Mouse (Mus musculus): ENCODE data around the gene Fbxo41. TPM values are rescaled to one million over a fixed set of nuclear protein-coding genes. Genes with fewer than 3 reads are reported as not detected.

Fbxo41 gene
- total and polyA plus RNA-seq, 2 experiments from 2014 or later = 0.11 TPM; not detected in 1

DNA sequence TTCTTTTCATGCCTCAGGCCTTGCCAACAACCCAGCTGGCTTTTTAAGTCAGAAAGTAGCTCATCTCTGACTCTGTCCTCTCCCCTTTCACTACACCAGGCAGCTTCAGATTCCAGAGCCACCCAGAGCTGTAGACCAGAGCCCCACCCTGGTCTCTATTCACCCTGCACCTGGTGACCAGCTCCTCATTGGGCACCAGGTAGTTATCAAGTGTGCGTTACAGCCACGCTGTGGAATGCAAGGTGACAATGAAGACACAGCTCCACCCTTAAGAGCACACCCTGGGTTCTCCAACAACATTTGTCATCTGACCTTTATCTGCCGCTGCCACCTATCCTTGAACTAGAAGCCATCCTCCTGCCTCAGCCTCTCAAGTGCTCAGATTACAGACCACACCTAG lies 27.2 kb downstream of the Fbxo41 start:
- no peak overlapping the region for H3K27ac ChIP-seq (ENCODE audit: low read depth)
- H3K27me3 ChIP-seq (ENCODE audit: control insufficient read depth, insufficient read depth, low read length) = peaks cover 19% of the 10 kb centered on the region
- H3K9ac ChIP-seq (replicated peaks; ENCODE audit: low read depth, low read length) = no peak overlapping the region
- H3K4me2 ChIP-seq (ENCODE audit: low read depth, low read length) = no peak overlapping the region
- no peak overlapping the region for H3K4me3 ChIP-seq (ENCODE audit: low read depth, low read length)
- H3K36me3 ChIP-seq (replicated peaks; ENCODE audit: control insufficient read depth, insufficient read depth, low read length) = no peaks in the 10 kb centered on the region
- DNase-seq (ENCODE audit: low spot score) = no peak
- TF ChIP-seq EP300 (IDR thresholded peaks at IDR 0.05; ENCODE audit: low read depth) = no peak
- no peak for TF ChIP-seq CTCF (IDR thresholded peaks at IDR 0.05; ENCODE audit: low read depth)
- ATAC-seq (ENCODE audit: insufficient read depth, low read depth) = no peak
- no peaks in the 10 kb centered on the region for H3K4me1 ChIP-seq (ENCODE audit: control insufficient read depth, insufficient read depth)
- WGBS = 81% methylated on average over 3 of the region's 3 CpGs
- H3K9me3 ChIP-seq (replicated peaks; ENCODE audit: control insufficient read depth, low read length) = no peaks in the 10 kb centered on the region

DNA sequence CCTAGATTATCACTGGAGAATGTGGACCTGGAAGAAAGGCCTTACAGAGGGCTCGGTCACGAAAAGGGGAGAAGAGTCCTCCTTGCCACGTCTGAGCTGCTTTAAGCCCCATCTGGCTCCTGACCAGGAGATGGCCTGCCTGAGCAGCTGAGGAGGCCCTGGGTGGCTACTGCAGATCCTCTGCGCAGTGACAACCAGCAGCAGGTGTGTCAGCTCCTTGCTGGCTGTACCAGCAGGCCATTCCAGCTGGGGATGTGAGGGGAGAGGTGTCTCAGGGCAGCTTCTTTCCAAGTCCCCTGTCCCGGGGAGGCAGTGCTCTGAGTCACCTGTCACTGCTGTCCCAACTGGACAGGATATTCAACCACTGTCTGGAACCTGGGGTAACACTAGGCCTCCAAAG lies 30.3 kb downstream of the Fbxo41 start:
- no peak overlapping the region for H3K4me2 ChIP-seq (ENCODE audit: low read depth, low read length)
- H3K27ac ChIP-seq (ENCODE audit: low read depth) = no peak overlapping the region
- H3K9ac ChIP-seq (replicated peaks; ENCODE audit: low read depth, low read length) = no peak overlapping the region
- no peaks in the 10 kb centered on the region for H3K9me3 ChIP-seq (replicated peaks; ENCODE audit: control insufficient read depth, low read length)
- DNase-seq (ENCODE audit: low spot score) (no peak), ATAC-seq (ENCODE audit: insufficient read depth, low read depth) (no peak)
- TF ChIP-seq CTCF (IDR thresholded peaks at IDR 0.05; ENCODE audit: low read depth) (no peak), EP300 (IDR thresholded peaks at IDR 0.05; ENCODE audit: low read depth) (no peak)
- WGBS = 62% methylated on average over 5 of the region's 5 CpGs
- no peak overlapping the region for H3K4me3 ChIP-seq (ENCODE audit: low read depth, low read length)
- no peaks in the 10 kb centered on the region for H3K4me1 ChIP-seq (ENCODE audit: control insufficient read depth, insufficient read depth)
- H3K36me3 ChIP-seq (replicated peaks; ENCODE audit: control insufficient read depth, insufficient read depth, low read length) = peaks cover 19% of the 10 kb centered on the region
- peaks cover 3% of the 10 kb centered on the region for H3K27me3 ChIP-seq (ENCODE audit: control insufficient read depth, insufficient read depth, low read length)

DNA sequence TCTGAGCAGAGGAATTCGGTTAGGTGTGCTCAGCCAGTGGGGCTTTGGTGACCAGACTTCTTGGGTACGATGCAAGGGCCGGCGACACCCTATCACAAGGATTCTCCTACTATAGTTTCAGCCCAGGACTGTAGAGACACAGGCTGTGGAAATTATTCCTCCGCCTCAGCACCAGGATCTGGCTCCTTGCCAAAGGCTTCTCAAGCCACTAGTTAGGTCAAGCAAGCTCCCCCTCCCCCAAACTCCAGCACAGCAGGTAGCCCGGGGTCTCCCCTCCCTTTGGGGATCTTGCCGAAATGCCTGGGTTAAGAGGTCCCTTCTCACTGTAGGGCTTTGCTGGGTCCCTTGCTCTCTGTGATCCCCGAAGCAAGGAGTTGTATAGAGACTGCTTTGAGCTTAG lies 30.8 kb downstream of the Fbxo41 start:
- WGBS = 54% methylated on average over 8 of the region's 8 CpGs
- no peak overlapping the region for H3K9ac ChIP-seq (replicated peaks; ENCODE audit: low read depth, low read length)
- H3K4me3 ChIP-seq (ENCODE audit: low read depth, low read length) = no peak overlapping the region
- H3K4me1 ChIP-seq (ENCODE audit: control insufficient read depth, insufficient read depth) = no peaks in the 10 kb centered on the region
- ATAC-seq (ENCODE audit: insufficient read depth, low read depth) = no peak
- no peak overlapping the region for H3K27ac ChIP-seq (ENCODE audit: low read depth)
- no peak for DNase-seq (ENCODE audit: low spot score)
- TF ChIP-seq CTCF (IDR thresholded peaks at IDR 0.05; ENCODE audit: low read depth) (no peak), EP300 (IDR thresholded peaks at IDR 0.05; ENCODE audit: low read depth) (no peak)
- H3K4me2 ChIP-seq (ENCODE audit: low read depth, low read length) = no peak overlapping the region
- H3K9me3 ChIP-seq (replicated peaks; ENCODE audit: control insufficient read depth, low read length) = no peaks in the 10 kb centered on the region
- peaks cover 25% of the 10 kb centered on the region for H3K36me3 ChIP-seq (replicated peaks; ENCODE audit: control insufficient read depth, insufficient read depth, low read length)
- no peaks in the 10 kb centered on the region for H3K27me3 ChIP-seq (ENCODE audit: control insufficient read depth, insufficient read depth, low read length)

DNA sequence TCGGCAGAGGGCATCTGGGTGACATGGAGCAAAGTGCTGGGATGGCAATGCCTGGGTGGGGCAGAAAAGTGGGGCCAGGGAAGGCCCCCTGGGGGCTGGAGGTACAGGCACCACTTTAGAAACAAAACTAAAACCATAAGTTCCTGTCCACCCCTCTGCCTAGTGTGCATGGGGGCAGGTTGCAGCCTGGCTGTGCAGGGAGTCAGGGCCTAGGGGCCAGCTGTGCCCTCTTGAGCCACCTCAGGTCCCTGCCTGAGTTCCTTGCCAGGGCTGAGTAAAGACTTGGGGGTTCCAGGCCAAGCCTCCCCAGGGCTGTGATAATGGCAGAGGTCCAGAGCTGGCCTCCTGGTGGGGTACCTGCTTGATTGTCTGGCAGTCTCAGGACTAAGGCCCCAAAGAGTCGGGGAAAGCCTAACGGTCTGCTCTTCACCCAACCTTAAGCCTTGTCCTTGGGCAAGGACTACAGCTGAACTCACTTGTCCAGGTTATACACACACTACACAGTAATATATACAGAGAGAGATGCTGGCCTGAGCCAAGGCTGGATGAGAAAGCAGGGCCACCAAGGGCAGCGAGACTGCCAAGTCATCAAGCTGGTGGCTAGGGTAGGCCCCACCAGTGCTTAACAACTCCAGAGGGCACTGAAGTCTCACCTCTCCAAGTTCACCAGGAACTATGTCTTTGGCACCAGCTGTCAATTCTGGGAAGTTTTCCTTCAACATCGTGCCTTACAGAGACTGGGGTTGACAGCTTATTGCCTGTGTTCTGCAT lies 32.9 kb downstream of the Fbxo41 start:
- Histone ChIP-seq H3K9ac (replicated peaks; ENCODE audit: low read depth, low read length) (no peak overlapping the region), H3K27ac (ENCODE audit: low read depth) (no peak overlapping the region), H3K27me3 (ENCODE audit: control insufficient read depth, insufficient read depth, low read length) (no peaks in the 10 kb centered on the region), H3K36me3 (replicated peaks; ENCODE audit: control insufficient read depth, insufficient read depth, low read length) (peaks cover 46% of the 10 kb centered on the region), H3K4me1 (ENCODE audit: control insufficient read depth, insufficient read depth) (no peaks in the 10 kb centered on the region), H3K4me3 (ENCODE audit: low read depth, low read length) (no peak overlapping the region), H3K4me2 (ENCODE audit: low read depth, low read length) (no peak overlapping the region), H3K9me3 (replicated peaks; ENCODE audit: control insufficient read depth, low read length) (no peaks in the 10 kb centered on the region)
- TF ChIP-seq CTCF (IDR thresholded peaks at IDR 0.05; ENCODE audit: low read depth) (no peak), EP300 (IDR thresholded peaks at IDR 0.05; ENCODE audit: low read depth) (no peak)
- 63% methylated on average over 5 of the region's 5 CpGs for WGBS
- DNase-seq (ENCODE audit: low spot score) (no peak), ATAC-seq (ENCODE audit: insufficient read depth, low read depth) (no peak)

DNA sequence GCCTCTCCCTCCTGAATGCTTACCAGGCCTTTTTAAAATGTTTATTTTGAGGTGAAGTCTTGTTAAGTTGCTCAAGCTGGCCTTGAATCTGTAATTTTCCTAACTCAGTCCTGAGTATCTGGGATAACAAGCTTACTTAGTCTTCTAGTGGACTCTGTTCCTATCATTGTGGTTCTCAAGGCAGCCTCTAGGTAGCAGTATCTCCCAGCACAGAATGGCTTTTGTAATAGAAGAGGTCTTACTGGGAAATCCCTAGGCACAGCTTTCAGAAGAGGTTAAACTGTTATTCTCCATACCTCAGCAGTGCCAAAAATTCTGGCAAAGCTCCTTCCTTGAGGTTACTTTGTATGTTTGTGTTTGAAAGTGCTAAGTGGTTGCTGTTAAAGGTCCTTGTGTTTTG lies 37.4 kb downstream of the Fbxo41 start:
- Histone ChIP-seq H3K4me1 (ENCODE audit: control insufficient read depth, insufficient read depth) (no peaks in the 10 kb centered on the region), H3K36me3 (replicated peaks; ENCODE audit: control insufficient read depth, insufficient read depth, low read length) (peaks cover 91% of the 10 kb centered on the region), H3K27me3 (ENCODE audit: control insufficient read depth, insufficient read depth, low read length) (no peaks in the 10 kb centered on the region), H3K4me2 (ENCODE audit: low read depth, low read length) (no peak overlapping the region), H3K27ac (ENCODE audit: low read depth) (no peak overlapping the region), H3K9ac (replicated peaks; ENCODE audit: low read depth, low read length) (no peak overlapping the region), H3K4me3 (ENCODE audit: low read depth, low read length) (no peak overlapping the region), H3K9me3 (replicated peaks; ENCODE audit: control insufficient read depth, low read length) (no peaks in the 10 kb centered on the region)
- no peak for DNase-seq (ENCODE audit: low spot score)
- TF ChIP-seq CTCF (IDR thresholded peaks at IDR 0.05; ENCODE audit: low read depth) = peak; percentile 24
- TF ChIP-seq EP300 (IDR thresholded peaks at IDR 0.05; ENCODE audit: low read depth) = no peak
- ATAC-seq (ENCODE audit: insufficient read depth, low read depth) = no peak

DNA sequence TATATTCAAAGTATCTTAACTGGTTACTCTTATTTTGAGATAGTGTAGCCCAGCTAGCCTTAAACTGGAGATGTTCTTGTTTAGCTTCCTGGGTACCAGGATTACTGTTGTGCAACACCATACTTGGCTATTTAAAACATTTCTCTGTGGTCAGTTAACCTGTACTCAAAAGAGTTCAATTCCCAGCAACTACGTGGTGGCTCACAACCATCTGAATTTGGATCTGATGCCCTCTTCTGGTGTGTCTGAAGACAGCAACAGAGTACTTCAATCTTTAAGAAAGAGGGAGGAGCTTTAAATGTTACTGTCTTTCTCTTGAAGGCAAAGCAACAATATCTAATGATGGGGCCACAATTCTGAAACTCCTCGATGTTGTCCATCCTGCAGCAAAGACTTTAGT lies 43.2 kb downstream of the Fbxo41 start:
- Histone ChIP-seq H3K36me3 (replicated peaks; ENCODE audit: control insufficient read depth, insufficient read depth, low read length) (peaks cover 54% of the 10 kb centered on the region), H3K27me3 (ENCODE audit: control insufficient read depth, insufficient read depth, low read length) (no peaks in the 10 kb centered on the region), H3K9me3 (replicated peaks; ENCODE audit: control insufficient read depth, low read length) (no peaks in the 10 kb centered on the region), H3K4me3 (ENCODE audit: low read depth, low read length) (no peak overlapping the region), H3K9ac (replicated peaks; ENCODE audit: low read depth, low read length) (no peak overlapping the region), H3K4me1 (ENCODE audit: control insufficient read depth, insufficient read depth) (peaks cover 16% of the 10 kb centered on the region; the same call in 1 of the 2 replicates), H3K4me2 (ENCODE audit: low read depth, low read length) (no peak overlapping the region), H3K27ac (ENCODE audit: low read depth) (no peak overlapping the region)
- ATAC-seq (ENCODE audit: insufficient read depth, low read depth) = no peak
- WGBS = 81% methylated on average over 2 of the region's 2 CpGs
- DNase-seq (ENCODE audit: low spot score) = no peak
- TF ChIP-seq EP300 (IDR thresholded peaks at IDR 0.05; ENCODE audit: low read depth) (no peak), CTCF (IDR thresholded peaks at IDR 0.05; ENCODE audit: low read depth) (no peak)
